Mouse (Mus musculus): ENCODE results near the gene Minpp1. TPM values are rescaled to one million over a fixed set of nuclear protein-coding genes. Genes with fewer than 3 reads are reported as not detected.

Minpp1 gene
- total and polyA plus RNA-seq, 3 experiments = 62.6 to 197 (median 68.8) TPM

GRCm38 (mm10) chr19:32494611-32495010 is 9.0 kb downstream of the Minpp1 start:
- Histone ChIP-seq H3K4me1 (ENCODE audit: insufficient read depth, low read depth, low read length) (peaks cover 65% of the 10 kb centered on the region), H3K4me3 (ENCODE audit: low read depth, low read length) (no peak overlapping the region), H3K27me3 (ENCODE audit: insufficient read depth, low read length) (no peaks in the 10 kb centered on the region), H3K36me3 (replicated peaks) (peaks cover 79% of the 10 kb centered on the region), H3K9me3 (replicated peaks) (no peaks in the 10 kb centered on the region)
- no peak for ATAC-seq (ENCODE audit: extremely low read depth, insufficient number of reproducible peaks, low FRiP score, poor library complexity, severe bottlenecking)
- no peak for DNase-seq (ENCODE audit: low spot score)
- TF ChIP-seq GATA2 (IDR thresholded peaks at IDR 0.05; ENCODE audit: borderline replicate concordance, low read depth, low read length) = no peak
- TF ChIP-seq CTCF (IDR thresholded peaks at IDR 0.05; ENCODE audit: low read depth, low read length) = no peak
- TF ChIP-seq TAL1 (conservative IDR thresholded peaks at IDR 0.05; ENCODE audit: low read depth, low read length) = no peak
- TF ChIP-seq GATA1 (IDR thresholded peaks at IDR 0.05; ENCODE audit: borderline replicate concordance, low read length) = no peak
- TF ChIP-seq POLR2AphosphoS5 (IDR thresholded peaks at IDR 0.05; ENCODE audit: insufficient replicate concordance, low read depth, low read length) = no peak

- Histone ChIP-seq H3K27me3 (ENCODE audit: insufficient read depth, low read length) (no peaks in the 10 kb centered on the region), H3K36me3 (replicated peaks) (peaks cover 82% of the 10 kb centered on the region), H3K4me3 (ENCODE audit: low read depth, low read length) (no peak overlapping the region), H3K9me3 (replicated peaks) (no peaks in the 10 kb centered on the region), H3K4me1 (ENCODE audit: insufficient read depth, low read depth, low read length) (peaks cover 65% of the 10 kb centered on the region)
- TF ChIP-seq POLR2AphosphoS5 (IDR thresholded peaks at IDR 0.05; ENCODE audit: insufficient replicate concordance, low read depth, low read length) (no peak), TAL1 (conservative IDR thresholded peaks at IDR 0.05; ENCODE audit: low read depth, low read length) (no peak)
- no peak for ATAC-seq (ENCODE audit: extremely low read depth, insufficient number of reproducible peaks, low FRiP score, poor library complexity, severe bottlenecking)
- DNase-seq (ENCODE audit: low spot score) = no peak
These were observed 9.5 kb downstream of the Minpp1 start for GRCm38 (mm10) chr19:32495034-32495433.

- no peak for DNase-seq (ENCODE audit: low spot score)
- no peaks in the 10 kb centered on the region for H3K27me3 ChIP-seq (ENCODE audit: insufficient read depth, low read length)
- H3K4me1 ChIP-seq (ENCODE audit: insufficient read depth, low read depth, low read length) = peaks cover 60% of the 10 kb centered on the region
- no peak for TF ChIP-seq POLR2AphosphoS5 (IDR thresholded peaks at IDR 0.05; ENCODE audit: insufficient replicate concordance, low read depth, low read length)
- TF ChIP-seq CTCF (IDR thresholded peaks at IDR 0.05; ENCODE audit: low read depth, low read length) = no peak
- TF ChIP-seq TAL1 (conservative IDR thresholded peaks at IDR 0.05; ENCODE audit: low read depth, low read length) = peak; percentile 38
- no peak overlapping the region; the same call in 1 of the 2 replicates for H3K4me3 ChIP-seq (ENCODE audit: low read depth, low read length)
- H3K36me3 ChIP-seq (replicated peaks) = peaks cover 88% of the 10 kb centered on the region
- peak; percentile 75 for ATAC-seq (ENCODE audit: extremely low read depth, insufficient number of reproducible peaks, low FRiP score, poor library complexity, severe bottlenecking)
- no peaks in the 10 kb centered on the region for H3K9me3 ChIP-seq (replicated peaks)
These were observed 11.8 kb downstream of the Minpp1 start for GRCm38 (mm10) chr19:32497411-32497810.

GRCm38 (mm10) chr19:32498002-32498401 is 12.4 kb downstream of the Minpp1 start:
- H3K27me3 ChIP-seq (ENCODE audit: insufficient read depth, low read length) = no peaks in the 10 kb centered on the region
- no peak for ATAC-seq (ENCODE audit: extremely low read depth, insufficient number of reproducible peaks, low FRiP score, poor library complexity, severe bottlenecking)

GRCm38 (mm10) chr19:32501414-32501813 is 15.8 kb downstream of the Minpp1 start:
- Histone ChIP-seq H3K9me3 (replicated peaks) (no peaks in the 10 kb centered on the region), H3K4me3 (ENCODE audit: low read depth, low read length) (no peak overlapping the region), H3K4me1 (ENCODE audit: insufficient read depth, low read depth, low read length) (peaks cover 48% of the 10 kb centered on the region), H3K27me3 (ENCODE audit: insufficient read depth, low read length) (no peaks in the 10 kb centered on the region), H3K36me3 (replicated peaks) (peaks cover 85% of the 10 kb centered on the region)
- DNase-seq (ENCODE audit: low spot score) = no peak
- TF ChIP-seq GATA1 (IDR thresholded peaks at IDR 0.05; ENCODE audit: borderline replicate concordance, low read length) = no peak
- TF ChIP-seq CTCF (IDR thresholded peaks at IDR 0.05; ENCODE audit: low read depth, low read length) = peak; percentile 46; the same call in 1 of the 2 replicates
- no peak for ATAC-seq (ENCODE audit: extremely low read depth, insufficient number of reproducible peaks, low FRiP score, poor library complexity, severe bottlenecking)

More at GRCm38 (mm10) chr19:32498002-32498401, 12.4 kb downstream of the Minpp1 start:
- Histone ChIP-seq H3K9me3 (replicated peaks) (no peaks in the 10 kb centered on the region), H3K4me1 (ENCODE audit: insufficient read depth, low read depth, low read length) (peaks cover 62% of the 10 kb centered on the region), H3K36me3 (replicated peaks) (peaks cover 85% of the 10 kb centered on the region), H3K4me3 (ENCODE audit: low read depth, low read length) (no peak overlapping the region)
- TF ChIP-seq TAL1 (conservative IDR thresholded peaks at IDR 0.05; ENCODE audit: low read depth, low read length) (no peak), GATA2 (IDR thresholded peaks at IDR 0.05; ENCODE audit: borderline replicate concordance, low read depth, low read length) (no peak), GATA1 (IDR thresholded peaks at IDR 0.05; ENCODE audit: borderline replicate concordance, low read length) (no peak), CTCF (IDR thresholded peaks at IDR 0.05; ENCODE audit: low read depth, low read length) (no peak), POLR2AphosphoS5 (IDR thresholded peaks at IDR 0.05; ENCODE audit: insufficient replicate concordance, low read depth, low read length) (no peak)
- DNase-seq (ENCODE audit: low spot score) = no peak

- TF ChIP-seq POLR2AphosphoS5 (IDR thresholded peaks at IDR 0.05; ENCODE audit: insufficient replicate concordance, low read depth, low read length) (no peak), GATA2 (IDR thresholded peaks at IDR 0.05; ENCODE audit: borderline replicate concordance, low read depth, low read length) (no peak), TAL1 (conservative IDR thresholded peaks at IDR 0.05; ENCODE audit: low read depth, low read length) (no peak), CTCF (IDR thresholded peaks at IDR 0.05; ENCODE audit: low read depth, low read length) (no peak), GATA1 (IDR thresholded peaks at IDR 0.05; ENCODE audit: borderline replicate concordance, low read length) (no peak)
- peaks cover 53% of the 10 kb centered on the region for H3K4me1 ChIP-seq (ENCODE audit: insufficient read depth, low read depth, low read length)
- no peaks in the 10 kb centered on the region for H3K27me3 ChIP-seq (ENCODE audit: insufficient read depth, low read length)
- no peaks in the 10 kb centered on the region for H3K9me3 ChIP-seq (replicated peaks)
- peaks cover 91% of the 10 kb centered on the region for H3K36me3 ChIP-seq (replicated peaks)
- ATAC-seq (ENCODE audit: extremely low read depth, insufficient number of reproducible peaks, low FRiP score, poor library complexity, severe bottlenecking) (no peak), DNase-seq (ENCODE audit: low spot score) (no peak)
- H3K4me3 ChIP-seq (ENCODE audit: low read depth, low read length) = no peak overlapping the region
These were observed 20.5 kb downstream of the Minpp1 start for GRCm38 (mm10) chr19:32506081-32506480.

- Histone ChIP-seq H3K9me3 (replicated peaks) (no peaks in the 10 kb centered on the region), H3K36me3 (replicated peaks) (peaks cover 90% of the 10 kb centered on the region), H3K4me3 (ENCODE audit: low read depth, low read length) (no peak overlapping the region), H3K27me3 (ENCODE audit: insufficient read depth, low read length) (no peaks in the 10 kb centered on the region), H3K4me1 (ENCODE audit: insufficient read depth, low read depth, low read length) (peaks cover 52% of the 10 kb centered on the region)
- DNase-seq (ENCODE audit: low spot score) = no peak
- ATAC-seq (ENCODE audit: extremely low read depth, insufficient number of reproducible peaks, low FRiP score, poor library complexity, severe bottlenecking) = no peak
- no peak for TF ChIP-seq CTCF (IDR thresholded peaks at IDR 0.05; ENCODE audit: low read depth, low read length)
- TF ChIP-seq POLR2AphosphoS5 (IDR thresholded peaks at IDR 0.05; ENCODE audit: insufficient replicate concordance, low read depth, low read length) = no peak
- no peak for TF ChIP-seq GATA1 (IDR thresholded peaks at IDR 0.05; ENCODE audit: borderline replicate concordance, low read length)
- no peak for TF ChIP-seq GATA2 (IDR thresholded peaks at IDR 0.05; ENCODE audit: borderline replicate concordance, low read depth, low read length)
- no peak for TF ChIP-seq TAL1 (conservative IDR thresholded peaks at IDR 0.05; ENCODE audit: low read depth, low read length)
These were observed 20.9 kb downstream of the Minpp1 start for GRCm38 (mm10) chr19:32506514-32506913.

All from G1E (cell line).